Mouse (Mus musculus) embryonic fibroblast, embryonic 13.5 days (primary cell): ENCODE measurements at regions not wholly inside any gene's neighbourhood (a gene's known extent, or its start where the extent isn't known, plus 50 kb on each side); places are given as distances from the start of the nearest gene placed in this dataset.

Source experiments
- H3K27ac ChIP-seq: 2 replicates; pipeline ENCODE4 v1.5.1; 2012; ENCODE audit warnings: low read length, control low read depth, inconsistent platforms; ENCODE audit not compliant: insufficient read depth
- H3K4me1 ChIP-seq: 2 replicates; pipeline ENCODE4 v1.6.1; 2011; ENCODE audit warnings: low read length; ENCODE audit not compliant: control insufficient read depth, insufficient read depth
- H3K4me3 ChIP-seq: 2 replicates; pipeline ENCODE4 v1.5.1; 2011; ENCODE audit warnings: mild to moderate bottlenecking, control low read depth, low read length; ENCODE audit not compliant: insufficient read depth
- CTCF ChIP-seq: IDR thresholded peaks from 2 replicates; pipeline ENCODE4 v1.5.1; 2011; ENCODE audit warnings: mild to moderate bottlenecking, control low read depth, low read length, moderate library complexity, borderline replicate concordance; ENCODE audit not compliant: insufficient read depth
- POLR2A ChIP-seq: IDR thresholded peaks from 2 replicates; pipeline ENCODE4 v1.6.1; 2011; ENCODE audit warnings: low read depth, mild to moderate bottlenecking, control low read depth, low read length, moderate library complexity

DNA sequence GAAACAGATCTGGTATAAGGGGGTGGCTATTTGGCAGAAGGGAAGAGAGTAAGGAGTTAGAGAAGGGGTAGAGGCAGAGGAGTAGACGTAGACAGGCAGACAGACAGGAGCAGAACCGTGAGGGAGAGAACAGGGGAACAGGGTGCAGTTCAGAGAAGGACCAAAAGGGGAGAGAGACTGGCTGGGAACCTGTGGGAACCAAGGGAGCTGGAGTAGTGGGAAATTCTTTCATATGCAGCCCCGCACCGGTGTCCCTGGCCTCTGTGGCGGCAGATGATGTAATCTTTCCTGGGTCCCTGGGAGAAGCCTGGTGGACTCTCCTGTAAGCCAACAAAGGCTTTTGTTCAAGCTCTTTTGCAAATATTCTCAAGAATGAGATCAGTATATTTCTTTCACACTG lies 157.8 kb upstream of the Tyw5 start:
- no peak overlapping the region for H3K4me3 ChIP-seq
- peaks cover 2% of the 10 kb centered on the region for H3K4me1 ChIP-seq
- no peak overlapping the region for H3K27ac ChIP-seq
- TF ChIP-seq POLR2A (no peak), CTCF (no peak)

- Histone ChIP-seq H3K4me3 (no peak overlapping the region), H3K27ac (no peak overlapping the region), H3K4me1 (no peaks in the 10 kb centered on the region)
- no peak for TF ChIP-seq POLR2A
- no peak for TF ChIP-seq CTCF
Measured at GRCm38 (mm10) chr1:57572097-57572496, 165.2 kb upstream of the Tyw5 start.

DNA sequence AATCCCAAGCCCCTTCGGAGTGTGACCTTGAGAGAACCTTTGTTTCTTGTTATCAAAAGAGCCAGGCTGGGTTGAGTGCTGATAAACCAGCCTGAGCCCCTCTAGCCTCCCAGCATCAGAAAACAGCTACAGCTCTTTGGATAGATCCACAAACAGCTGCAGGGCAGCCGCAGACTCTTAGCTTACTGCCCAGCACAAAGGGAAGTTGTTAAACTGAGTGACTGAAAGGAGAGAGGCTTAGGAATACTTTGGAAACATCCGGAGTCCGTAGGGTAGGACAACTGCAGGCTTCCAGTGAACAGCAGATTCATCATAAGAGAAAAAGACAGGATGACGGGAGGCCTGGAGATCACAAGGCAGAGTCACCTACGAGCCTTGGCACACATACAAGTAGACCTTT lies 166.9 kb upstream of the Tyw5 start:
- Histone ChIP-seq H3K4me3 (no peak overlapping the region), H3K4me1 (peaks cover 3% of the 10 kb centered on the region), H3K27ac (no peak overlapping the region)
- TF ChIP-seq CTCF (no peak), POLR2A (no peak)

GRCm38 (mm10) chr1:57574530-57574929 lies 167.6 kb upstream of the Tyw5 start:
- TF ChIP-seq CTCF (no peak), POLR2A (no peak)

GRCm38 (mm10) chr1:57576066-57576753 lies 169.3 kb upstream of the Tyw5 start:
- TF ChIP-seq CTCF, result no peak
- no peak for TF ChIP-seq POLR2A
- Histone ChIP-seq H3K4me3 (no peak overlapping the region), H3K27ac (no peak overlapping the region), H3K4me1 (peaks cover 6% of the 10 kb centered on the region)

More at GRCm38 (mm10) chr1:57574530-57574929, 167.6 kb upstream of the Tyw5 start:
- no peak overlapping the region for H3K27ac ChIP-seq
- peaks cover 4% of the 10 kb centered on the region for H3K4me1 ChIP-seq
- H3K4me3 ChIP-seq, result no peak overlapping the region

GRCm38 (mm10) chr1:57579086-57579485 lies 172.2 kb upstream of the Tyw5 start:
- peak overlapping the region; percentile 99 for H3K27ac ChIP-seq
- peaks cover 6% of the 10 kb centered on the region for H3K4me1 ChIP-seq
- TF ChIP-seq POLR2A, result no peak
- no peak overlapping the region for H3K4me3 ChIP-seq

DNA sequence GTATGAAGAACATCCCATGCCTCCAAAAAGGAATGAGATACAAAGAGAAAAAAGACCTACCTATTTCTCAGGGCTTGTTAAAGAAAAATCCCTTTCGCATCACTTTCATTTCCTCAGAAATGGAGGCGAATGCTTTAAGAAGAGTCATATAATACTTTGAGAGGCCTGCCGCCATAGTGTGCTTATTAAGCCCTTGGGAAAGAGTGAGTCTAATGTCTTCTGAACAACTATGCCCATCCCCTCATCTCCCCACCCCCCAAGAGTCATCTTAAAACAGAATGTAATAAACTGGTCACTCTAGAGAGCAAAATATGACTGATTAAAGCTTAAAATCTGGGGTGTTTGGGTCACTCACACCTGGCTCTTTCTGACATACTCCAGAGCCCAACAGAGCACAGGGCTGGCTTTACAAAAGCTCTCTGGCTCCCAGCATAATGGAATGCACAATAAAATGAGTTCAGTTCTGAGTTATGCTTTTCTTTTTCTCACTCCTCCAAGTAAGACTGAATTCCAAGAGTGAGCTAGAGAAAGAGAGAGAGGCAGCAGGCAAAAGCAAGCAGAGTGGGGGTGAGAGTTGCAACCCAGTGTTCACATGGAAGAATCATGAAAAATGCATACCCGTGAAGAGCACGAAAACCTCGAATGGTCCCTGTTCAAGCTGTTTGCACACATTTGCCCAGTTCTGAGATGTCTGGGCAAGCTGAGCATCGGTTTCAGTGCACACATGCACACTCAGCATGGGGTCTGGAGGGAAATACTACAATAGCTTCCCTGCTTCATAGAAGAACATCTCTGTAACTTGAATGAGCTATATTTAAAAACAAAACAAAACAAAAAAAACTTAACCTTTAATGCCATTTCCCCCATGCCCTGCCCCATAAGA lies 180.0 kb upstream of the Spats2l start:
- peak overlapping the region; percentile 5; the same call in 1 of the 2 replicates for H3K27ac ChIP-seq
- TF ChIP-seq CTCF (no peak), POLR2A (no peak)
- no peaks in the 10 kb centered on the region for H3K4me1 ChIP-seq
- no peak overlapping the region for H3K4me3 ChIP-seq

- TF ChIP-seq CTCF (no peak), POLR2A (no peak)
- Histone ChIP-seq H3K4me3 (no peak overlapping the region), H3K4me1 (no peaks in the 10 kb centered on the region), H3K27ac (no peak overlapping the region)
Measured at GRCm38 (mm10) chr1:57594815-57595214, 179.1 kb upstream of the Spats2l start.

DNA sequence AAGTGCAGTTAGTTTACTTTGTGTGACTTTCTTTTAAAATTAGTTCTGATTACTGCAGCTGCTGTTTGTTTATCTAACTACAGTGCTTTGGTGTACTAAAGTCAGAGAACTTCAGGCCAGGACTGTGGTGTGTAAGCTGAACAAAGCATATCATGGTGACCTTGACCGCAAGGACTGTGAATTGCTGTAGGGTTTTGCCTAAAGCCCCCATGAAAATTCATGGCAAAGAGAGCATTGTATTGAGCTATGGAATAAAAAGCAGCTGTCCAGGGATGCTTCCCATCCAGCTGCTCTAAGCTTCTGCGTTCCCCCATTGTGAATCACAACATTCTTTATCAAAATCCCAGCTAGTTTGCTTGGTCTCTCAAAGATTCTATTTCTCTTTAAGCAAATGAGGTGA lies 173.0 kb upstream of the Spats2l start:
- TF ChIP-seq CTCF (no peak), POLR2A (no peak)
- Histone ChIP-seq H3K27ac (no peak overlapping the region), H3K4me3 (no peak overlapping the region), H3K4me1 (peaks cover 3% of the 10 kb centered on the region)

DNA sequence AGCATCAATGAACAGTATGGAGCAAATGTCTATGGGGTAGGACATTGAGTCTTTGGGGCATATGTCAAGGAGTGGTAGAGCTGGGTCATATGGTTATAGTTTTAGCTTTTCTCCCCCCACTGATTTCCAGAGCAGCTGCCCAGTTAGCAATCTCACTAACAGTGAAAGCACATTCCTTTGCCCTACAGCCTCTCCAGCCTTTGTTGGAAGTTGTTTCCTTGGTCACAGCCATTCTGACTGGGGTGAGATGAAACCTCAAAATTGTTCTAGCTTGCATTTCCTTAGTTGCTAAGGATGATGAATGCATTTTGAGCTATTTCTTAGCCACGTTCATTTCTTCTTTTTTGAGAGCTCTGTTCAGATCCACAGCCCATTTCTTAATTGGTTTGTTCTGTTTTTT lies 168.4 kb upstream of the Spats2l start:
- TF ChIP-seq CTCF (no peak), POLR2A (no peak)
- Histone ChIP-seq H3K27ac (peak overlapping the region; percentile 99), H3K4me1 (peaks cover 11% of the 10 kb centered on the region), H3K4me3 (no peak overlapping the region)
